Mouse (Mus musculus) forelimb bud, embryonic 11.5 days (tissue): Measurements from ENCODE around the gene Nek6.
A peak's percentile ranks its signal among the peaks of the same experiment; 100 is the strongest.

ENCODE experiments used
- DNase-seq: peaks from one replicate; pipeline ENCODE4 v3.0.0-alpha.2; 2012; ENCODE audit warnings: low read depth, low spot score

The Nek6 gene

DNA sequence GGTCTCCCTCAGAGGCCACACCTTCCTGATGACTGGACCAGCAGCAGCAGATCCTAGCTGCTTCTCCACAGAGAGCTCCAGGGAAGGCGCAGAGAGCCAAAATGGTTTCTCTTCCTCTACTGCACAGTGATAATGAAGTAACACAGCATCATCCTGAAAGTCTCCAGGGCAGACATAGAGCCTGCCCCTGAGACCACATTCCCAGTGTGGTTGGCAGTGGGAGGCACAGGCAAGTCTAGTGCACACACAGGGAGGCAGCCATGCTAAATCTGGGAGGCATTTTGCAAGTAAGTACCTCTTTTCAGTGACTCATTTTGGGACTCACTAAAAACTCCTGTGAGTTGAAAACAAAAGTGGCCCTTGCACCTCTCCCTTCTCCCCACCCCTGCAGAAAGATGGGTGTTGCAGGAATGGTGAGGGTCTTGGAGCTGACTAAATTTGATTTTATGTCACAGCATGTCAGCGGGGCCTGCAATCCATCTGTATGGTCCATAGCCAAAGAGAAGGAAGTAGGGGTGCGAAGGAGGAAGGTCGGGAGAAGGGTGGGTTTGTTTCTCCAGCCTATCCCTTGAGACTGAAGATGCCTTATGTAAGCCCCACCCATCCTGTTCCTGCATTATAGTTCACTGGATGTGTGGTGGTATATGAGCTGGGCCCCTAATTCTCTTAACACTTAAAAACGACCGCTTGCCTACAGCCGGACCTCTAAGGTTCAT is 2.3 kb upstream of the Nek6 start:
- no peak for DNase-seq

DNA sequence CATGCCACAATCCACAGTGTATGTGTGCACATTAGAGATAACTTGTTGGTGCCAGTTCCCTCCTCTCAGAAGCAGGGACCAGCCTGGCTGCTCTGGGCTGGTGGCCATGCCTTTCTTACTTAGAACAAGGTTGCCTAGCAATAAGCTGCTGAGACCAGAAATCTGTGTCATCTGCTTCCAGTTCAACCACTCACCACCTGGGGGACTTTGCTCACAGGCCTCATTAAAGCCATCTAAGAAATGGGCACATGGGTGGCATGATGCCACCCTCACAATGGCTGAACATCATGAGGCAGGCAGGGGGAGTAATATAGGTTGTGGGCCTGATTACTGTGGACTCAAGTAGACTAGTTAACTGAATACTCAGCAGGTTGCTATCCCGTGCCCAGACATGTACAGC is 1.3 kb upstream of the Nek6 start:
- no peak for DNase-seq

DNA sequence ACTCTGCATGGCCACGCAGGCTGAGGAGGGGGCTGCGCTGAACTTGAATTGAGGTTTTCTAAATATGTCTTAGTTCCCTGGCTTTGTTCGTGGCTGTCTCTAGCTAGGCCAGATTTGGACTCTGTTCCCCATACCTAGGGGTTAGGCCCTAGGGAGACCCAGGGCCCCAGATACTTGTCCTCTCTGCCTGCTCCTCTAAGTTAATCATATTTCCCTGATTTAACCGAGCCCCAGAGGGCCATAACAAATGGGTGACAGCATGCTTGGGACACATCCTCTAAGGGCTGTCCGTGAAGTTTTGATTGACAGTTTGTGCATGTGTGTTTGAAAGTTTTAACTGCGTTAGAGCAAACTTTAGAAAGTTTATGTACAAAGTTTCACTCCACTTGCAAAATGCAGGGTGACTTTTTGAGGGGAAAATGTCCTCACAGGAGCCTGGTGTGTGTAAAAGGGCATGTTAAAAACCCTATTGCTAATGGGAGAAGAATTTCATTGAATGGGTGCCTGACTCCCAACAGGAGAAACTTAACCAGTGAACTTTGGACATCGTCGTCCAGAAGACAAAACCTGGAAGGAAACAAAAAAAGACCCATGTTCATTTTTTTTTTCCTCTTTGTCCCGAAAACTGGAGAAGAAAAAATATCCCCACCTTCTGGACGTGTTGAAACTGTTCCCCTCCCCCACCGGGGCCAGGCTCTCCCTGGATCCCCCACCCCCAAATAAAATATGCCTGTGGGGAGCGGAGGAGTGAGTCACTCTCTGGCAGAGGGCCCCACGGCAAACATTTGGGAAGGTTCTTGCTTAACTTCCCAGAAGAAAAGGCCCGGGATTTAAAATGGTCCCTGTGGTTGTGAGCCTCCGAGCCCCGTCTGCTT is 1.1 kb downstream of the Nek6 start:
- no peak for DNase-seq

DNA sequence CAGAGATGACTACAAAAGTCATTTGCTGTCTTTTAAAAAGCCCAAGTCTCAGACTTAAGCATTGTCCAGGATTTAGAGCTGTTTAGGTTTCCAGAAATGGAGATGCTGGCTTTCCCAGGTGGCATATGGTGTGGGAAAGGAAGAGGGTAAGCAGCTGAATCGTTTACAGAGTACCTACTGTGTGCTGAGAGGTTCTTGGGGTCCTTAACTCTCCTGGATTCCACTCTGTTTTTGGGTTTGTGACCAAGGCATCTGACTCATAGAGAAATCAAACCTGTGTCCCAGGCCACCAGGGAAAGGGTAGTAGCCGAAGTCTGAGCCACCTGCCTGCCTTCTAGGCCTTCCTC is 1.7 kb downstream of the Nek6 start:
- DNase-seq: no peak

DNA sequence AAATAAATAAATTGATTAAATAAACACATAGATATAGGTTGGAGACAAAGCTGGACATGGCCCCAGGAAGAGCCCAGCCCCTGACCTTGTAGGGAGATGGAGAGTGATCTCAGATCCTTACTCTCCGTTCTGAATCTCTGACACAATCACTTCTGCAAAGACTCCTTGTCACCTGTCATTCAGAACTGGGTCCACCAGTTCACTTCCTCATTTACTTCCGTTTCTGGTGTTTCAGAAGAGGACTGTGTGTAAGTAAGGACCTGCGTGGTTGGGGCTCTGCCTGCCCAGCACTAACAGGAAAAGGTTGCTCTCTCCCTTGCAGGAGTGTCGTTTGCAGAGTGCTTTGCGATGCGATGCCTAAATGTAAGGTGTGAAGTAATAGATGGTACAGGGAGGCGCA is 3.0 kb downstream of the Nek6 start:
- DNase-seq: no peak

DNA sequence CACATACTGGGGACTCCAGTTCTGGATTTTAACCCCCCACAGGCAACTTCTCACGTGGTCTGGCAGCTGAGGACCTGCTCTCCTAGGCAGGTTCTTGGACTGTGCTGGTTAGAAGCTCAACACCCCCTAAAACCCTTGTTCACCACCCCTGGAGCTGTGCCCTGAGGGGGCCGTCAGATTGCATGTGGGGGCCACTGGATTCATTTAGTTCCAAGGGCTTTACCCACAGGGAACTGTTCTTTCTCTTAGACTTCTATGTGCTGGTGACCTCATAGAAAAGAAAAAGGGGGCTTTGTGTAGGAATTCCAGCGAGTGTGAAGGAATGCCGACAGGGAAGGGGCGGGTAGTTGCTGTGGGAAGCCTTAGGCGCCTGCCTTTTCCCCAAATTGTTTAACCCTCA is 4.0 kb downstream of the Nek6 start:
- peak; percentile 43 for DNase-seq

DNA sequence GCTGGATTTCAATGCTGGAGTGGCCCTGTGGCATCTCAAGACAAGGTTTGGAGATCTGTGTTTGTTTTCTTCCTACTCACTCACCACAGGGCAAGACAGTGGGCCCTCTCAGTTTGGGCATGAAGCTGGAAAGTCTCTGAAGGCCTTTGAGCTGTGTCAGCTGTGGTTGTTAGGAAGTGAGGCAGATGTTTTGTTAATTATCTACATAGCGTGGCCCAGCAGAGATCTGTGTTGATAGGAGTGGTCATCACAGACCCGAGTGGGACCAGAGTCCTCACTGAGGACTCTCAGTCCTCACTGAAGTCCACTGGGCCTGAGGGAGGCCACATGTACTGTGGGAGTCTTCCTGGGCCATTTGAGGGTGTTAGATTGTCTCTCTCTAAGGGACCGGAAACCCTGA is 5.0 kb downstream of the Nek6 start:
- DNase-seq: no peak

DNA sequence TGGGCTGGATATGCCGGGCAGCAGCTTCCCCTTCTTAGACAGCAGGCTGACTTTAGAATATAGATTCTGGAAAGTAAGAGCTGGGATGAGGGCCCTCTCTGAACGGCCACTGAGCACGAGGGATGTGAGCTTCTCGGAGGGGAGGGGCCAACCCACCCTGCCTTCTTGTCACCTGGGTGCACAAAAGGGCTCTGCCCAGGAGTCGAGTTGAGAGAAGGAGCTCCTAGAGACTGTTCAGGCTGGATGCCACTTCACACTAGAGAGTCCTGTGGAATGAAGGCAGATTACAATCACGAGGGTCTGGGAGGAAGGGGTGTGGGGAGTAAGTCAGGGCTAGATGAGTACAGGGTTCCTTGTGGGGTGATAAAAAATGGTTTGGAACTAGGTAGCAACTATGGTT is 5.6 kb downstream of the Nek6 start:
- DNase-seq: no peak

DNA sequence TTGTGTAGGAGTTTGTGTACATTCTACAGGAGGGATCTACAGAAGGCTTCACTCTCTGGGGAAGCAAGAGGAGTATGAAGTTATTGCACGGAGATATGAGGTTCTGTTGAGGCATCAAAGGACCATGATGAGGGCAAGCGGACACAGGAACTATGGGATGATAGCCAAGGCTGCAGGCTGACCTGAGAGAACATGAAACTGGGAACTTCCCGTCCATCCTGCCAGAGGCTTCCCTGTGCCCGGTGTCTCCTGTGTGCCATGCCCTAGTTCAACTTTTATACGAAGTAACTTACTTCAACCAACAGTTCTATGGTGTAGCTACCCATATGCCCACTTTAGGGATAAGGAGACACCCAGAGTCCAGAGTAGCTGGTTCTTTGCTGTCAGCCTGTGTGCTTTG is 7.3 kb downstream of the Nek6 start:
- DNase-seq: no peak

DNA sequence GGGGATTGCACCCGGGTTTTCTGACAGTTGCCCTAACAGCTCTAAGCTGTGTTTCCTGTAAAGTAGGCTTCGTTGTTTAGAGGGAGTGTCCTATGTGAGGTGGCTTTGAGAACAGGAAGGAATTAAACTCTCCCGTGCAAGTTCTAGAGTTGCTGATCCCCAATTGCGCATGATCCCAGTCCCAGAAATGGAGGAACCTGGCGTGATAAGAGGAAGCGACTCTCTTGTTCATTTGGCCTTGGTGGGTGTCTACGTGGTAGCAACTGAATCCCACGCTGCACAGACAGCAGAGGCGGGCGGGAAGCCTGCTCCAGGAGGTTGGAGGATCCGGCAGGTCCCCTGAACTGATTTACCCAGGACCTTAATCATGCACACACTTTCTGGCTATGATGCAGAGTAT is 8.5 kb downstream of the Nek6 start:
- no peak for DNase-seq

DNA sequence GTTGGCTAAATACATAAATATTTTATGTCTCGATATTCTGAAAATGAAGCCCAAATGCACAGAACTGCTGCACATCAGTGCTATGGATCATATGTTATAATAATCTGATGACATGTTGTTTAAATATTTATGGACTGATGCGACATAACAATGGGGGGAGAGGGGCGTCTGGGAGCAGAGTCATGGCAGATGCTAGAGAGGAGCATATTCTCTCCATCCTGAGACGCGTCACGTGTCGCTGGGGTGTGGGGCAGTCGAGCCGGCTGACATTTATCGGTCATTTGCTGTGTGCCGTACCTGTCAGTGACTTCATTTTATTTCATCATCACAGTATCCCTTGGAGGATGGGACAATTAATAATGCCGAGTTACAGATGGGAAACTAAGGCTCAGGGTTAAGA is 10.2 kb downstream of the Nek6 start:
- DNase-seq: no peak

DNA sequence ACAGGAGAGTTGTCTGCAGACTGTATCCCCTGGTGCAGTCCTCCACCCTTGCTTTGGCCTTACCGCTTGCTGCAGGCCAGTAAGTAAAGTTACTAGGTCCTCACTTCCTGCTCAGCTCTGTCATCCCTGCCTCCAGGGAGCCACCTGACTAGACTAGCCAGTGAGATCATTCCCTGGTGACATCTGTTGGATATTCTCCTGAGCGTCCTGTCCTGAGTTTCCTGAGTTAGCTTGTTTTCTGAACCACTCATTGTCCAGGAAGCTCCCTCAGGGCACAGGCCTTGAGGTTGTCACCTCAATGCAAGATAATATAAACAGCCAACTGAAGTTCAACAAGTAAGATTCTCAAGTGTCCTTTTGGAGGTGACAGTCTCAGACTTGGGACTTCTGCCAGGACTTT is 10.9 kb downstream of the Nek6 start:
- no peak for DNase-seq

DNA sequence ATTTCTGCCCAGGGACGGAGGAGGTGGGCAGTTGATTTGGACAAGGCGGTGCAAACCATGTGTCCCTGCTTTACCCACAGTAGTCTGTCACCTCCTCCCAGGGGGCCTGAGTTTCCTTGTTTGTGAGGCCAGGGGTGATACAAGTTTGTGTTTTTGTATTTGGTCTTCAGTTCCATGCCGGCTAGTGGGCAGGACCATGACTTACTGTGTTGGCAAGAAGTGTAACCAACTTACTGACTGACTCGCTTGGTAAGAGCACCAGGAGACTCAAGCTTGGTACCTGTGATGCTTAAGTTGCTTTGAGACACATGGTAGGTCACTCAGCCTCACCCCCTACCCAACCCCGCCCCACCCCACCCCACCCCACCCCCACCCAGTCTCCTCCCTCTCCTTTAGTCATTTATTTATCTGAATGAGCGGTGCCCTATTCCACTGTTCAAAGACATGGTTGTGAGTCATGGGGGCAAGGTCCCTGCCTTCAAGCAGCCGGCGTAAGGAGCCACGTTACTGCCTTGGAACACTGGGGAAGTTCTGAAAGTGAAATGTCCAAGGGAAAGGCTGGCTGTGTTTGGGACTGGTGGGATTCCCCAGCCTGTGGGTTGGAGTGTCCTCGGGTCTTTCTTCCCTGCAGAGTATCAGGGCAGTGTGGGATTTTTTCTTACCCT is 12.5 kb downstream of the Nek6 start:
- DNase-seq: no peak

DNA sequence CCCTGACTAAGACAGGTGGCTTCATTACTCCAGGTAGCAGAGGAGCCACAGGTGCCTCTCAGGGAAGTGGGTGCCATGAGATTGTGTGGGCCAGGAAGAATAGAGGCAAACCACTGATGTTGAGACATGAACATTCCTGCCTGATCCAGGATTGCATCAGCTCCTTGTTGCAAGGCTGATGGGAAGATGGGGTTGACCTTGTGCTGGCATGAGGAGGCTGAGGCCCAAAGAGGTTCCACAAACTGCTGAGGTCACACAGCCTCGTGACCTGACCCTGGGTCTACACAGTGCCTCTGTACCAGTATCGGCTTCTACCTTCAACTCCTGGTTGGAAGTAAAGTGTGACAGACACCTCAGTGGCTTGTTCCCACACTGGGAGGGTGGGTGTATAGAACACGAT is 13.6 kb downstream of the Nek6 start:
- DNase-seq: no peak

DNA sequence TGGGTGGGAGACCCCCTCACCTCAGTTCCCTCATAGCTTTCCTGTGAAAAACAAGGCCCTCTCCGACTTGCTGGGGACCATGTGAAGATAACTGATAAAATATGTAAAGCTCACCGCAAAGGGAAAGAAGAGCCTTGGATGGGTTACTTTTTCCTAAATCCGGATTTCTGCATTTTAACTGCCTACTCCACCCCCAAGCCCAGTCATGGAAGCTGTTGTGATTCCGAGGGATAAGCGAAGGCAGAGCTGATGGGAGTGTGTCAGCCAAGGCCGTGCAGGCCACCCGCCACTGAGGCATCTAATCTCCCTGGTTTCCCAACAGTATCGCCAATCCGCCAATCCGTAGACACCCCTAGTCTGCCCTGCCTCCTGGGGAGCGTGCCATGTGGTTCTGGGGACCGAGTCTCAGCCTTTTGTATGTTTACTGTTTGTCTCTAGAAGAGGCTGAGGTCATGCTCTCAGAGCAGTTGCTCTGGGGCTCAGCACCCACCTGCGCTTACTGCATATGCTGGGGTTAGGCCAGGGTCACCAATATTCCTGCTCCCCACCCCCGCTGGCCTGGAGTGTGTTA is 18.2 kb downstream of the Nek6 start:
- no peak for DNase-seq

DNA sequence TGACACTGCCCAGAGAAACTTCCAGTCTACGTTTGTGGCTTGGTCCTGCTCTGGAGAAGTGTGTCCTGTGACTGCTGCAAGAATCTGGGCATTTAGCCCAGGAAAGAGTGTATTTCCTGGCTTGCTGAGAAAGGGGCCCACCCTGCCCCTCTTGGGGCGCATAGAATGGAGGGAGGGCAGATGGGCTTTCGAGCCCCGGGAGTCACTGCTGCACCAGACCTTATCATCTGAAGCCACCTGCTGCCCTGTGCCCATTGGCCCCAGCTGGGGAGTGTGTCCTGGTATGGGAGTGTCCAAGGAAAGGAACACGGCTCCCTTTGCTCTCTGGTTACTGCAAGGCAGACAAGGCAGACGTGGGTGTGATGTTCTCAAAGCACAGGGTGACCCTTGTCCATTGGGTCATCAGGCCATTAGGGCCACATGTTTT is 19.5 kb downstream of the Nek6 start:
- DNase-seq: no peak

DNA sequence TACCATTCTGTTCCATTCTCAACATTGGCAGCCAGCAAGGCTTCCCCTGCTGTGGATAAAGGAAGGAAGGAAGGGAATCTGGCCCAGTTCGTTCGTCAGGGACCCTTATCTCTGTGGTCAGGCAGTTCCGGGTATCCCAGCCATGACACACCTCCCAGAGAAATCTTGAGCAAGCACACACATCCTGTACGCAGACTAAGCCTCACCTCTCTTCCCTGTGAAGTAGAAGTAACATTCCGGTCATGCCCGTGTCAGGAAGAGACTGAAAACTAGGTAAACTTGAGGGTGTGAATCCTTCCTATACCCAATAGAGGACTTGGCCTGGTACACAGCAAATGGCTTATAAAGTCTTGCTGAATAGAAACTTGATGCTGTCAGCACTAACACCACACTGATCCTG is 21.9 kb downstream of the Nek6 start:
- DNase-seq: no peak

DNA sequence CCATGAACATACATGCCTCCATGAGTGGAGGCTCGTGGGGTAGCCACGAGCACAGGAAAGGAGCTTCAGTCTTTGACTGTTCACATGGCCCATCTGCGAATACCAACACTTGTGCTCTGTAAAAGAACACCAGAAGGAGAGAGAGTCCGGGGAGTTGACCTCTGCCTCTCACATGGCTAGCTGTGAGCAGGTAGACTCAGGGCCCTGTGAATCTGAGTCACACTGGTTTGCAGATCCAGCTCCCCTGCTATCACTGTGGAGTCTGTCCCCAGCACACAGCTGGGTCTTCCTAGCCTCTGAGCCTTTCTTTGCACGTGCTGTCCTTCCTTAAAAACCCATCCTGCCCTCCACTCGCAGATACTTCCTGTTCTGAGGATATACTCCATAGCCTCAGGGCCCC is 22.3 kb downstream of the Nek6 start:
- DNase-seq: no peak

DNA sequence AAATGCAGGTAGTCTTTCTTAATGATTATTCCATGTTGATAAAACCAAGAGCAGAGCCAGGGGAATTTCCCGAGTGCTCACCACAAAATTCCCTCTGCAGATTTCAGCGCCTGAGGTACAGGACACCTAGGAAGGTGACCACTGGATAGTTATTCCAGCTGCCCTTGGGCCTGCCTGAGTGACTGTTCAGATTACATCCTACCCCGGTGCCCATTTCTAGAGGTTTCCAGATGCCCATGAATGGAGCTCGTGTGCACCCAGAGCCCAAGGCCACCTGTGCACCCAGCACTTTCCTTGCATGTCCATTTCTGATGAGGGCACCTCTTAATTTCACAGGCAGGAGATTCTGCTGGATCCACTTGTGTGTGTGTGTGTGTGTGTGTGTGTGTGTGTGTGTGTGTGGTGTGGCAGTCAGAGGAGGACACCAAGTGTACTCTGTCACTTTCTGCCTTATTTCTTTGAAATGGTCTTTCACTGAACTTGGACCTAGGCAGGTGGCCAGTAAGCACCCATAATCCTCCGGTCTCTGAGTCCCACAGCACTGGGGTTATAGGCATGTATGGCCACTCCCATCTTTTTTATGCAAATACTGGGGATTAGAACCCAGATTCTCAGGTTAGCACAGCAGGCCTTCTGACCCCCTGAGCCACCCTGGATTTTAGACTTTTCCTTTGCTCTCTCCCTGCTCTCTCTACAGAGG is 22.9 kb downstream of the Nek6 start:
- no peak for DNase-seq

DNA sequence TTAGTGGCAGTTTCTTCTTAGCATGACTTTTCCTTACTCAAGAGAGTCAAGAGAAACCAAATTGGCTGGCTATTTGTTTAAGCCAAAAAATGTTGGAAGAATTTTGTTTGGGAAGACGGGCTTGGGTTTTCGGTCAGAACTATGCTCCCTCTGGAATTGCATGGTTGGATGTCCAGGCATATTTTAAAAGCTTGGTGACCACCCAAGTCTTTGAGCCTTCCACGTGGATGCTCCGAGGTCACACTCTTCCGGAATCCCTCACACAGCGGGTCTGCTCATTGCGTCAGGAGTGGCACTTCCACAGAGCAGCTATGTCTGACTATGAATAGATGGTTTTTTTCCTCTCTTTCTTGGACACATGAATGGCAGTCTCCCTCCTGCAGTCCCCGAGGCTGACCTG is 23.6 kb downstream of the Nek6 start:
- DNase-seq: no peak

DNA sequence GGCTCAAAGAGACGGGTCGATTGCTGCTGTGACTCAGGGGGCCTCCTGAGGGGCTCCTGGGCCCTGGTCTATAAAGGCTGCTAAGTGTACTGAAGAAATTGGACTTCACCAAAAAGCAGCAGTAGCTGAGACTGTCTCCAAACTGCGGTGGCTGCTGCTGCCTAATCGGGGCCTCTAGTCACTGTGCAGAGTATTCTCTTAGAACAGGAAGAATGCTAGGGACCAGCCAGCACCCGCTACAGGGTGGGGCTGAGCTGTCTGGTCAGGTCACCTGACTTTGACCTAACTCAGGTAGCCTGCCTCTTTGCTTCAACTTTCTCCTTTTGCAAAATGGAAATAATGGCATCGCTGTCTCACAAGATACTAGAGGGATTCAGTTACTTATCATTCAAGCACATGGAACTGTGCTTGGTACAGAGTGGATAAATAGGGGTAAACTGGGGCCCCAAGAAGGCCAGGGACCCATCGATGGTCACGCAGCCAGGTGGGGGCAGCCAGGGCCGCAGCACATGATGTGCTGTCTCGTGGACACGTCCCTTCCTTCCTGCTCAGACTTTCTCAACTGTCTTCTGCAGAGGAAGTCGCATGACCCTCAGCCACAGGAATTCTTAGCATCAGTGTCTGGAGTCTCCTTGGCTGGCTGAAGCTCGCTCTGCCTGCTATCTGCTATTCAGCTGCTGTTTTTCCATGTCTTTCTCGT is 24.2 kb downstream of the Nek6 start:
- DNase-seq: no peak
